Mouse (Mus musculus) spleen, adult 2 months (tissue): ENCODE results near the gene Prpf4. TPM values are rescaled to one million over a fixed set of nuclear protein-coding genes. Genes with fewer than 3 reads are reported as not detected.

Experiments used
- DNase-seq, 2 experiments: peaks; one replicate each; pipeline versions ENCODE4 v3.0.0 to v3.0.0-alpha.2; 2012 to 2021; ENCODE audit warnings: low spot score in 2 of 2, low read depth in 1 of 2
- H3K27ac ChIP-seq: fragments of 200-500 bp; 2 replicates; pipeline ENCODE4 v1.5.1; 2012; ENCODE audit warnings: low read length, inconsistent platforms; ENCODE audit not compliant: insufficient read depth
- H3K27me3 ChIP-seq: fragments of 200-500 bp; 2 replicates; pipeline ENCODE4 v1.6.1; 2012; ENCODE audit warnings: mild to moderate bottlenecking, moderate library complexity, low read length, inconsistent platforms; ENCODE audit not compliant: control insufficient read depth, insufficient read depth
- H3K36me3 ChIP-seq: fragments of 200-500 bp; 2 replicates; pipeline ENCODE4 v1.6.1; 2012; ENCODE audit warnings: mild to moderate bottlenecking, low read length, inconsistent platforms; ENCODE audit not compliant: control insufficient read depth, insufficient read depth
- H3K4me1 ChIP-seq: fragments of 200-500 bp; 2 replicates; pipeline ENCODE4 v1.6.1; 2011; ENCODE audit warnings: inconsistent platforms; ENCODE audit not compliant: control insufficient read depth, insufficient read depth, insufficient read length
- H3K4me3 ChIP-seq: fragments of 200-500 bp; 2 replicates; pipeline ENCODE4 v1.5.1; 2011; ENCODE audit warnings: mild to moderate bottlenecking, inconsistent platforms; ENCODE audit not compliant: insufficient read depth, insufficient read length; ENCODE audit errors: extremely low read depth
- CTCF ChIP-seq: fragments of 200-500 bp; IDR thresholded peaks from 2 replicates; pipeline ENCODE4 v1.5.1; 2011; ENCODE audit warnings: mild to moderate bottlenecking, inconsistent platforms; ENCODE audit not compliant: insufficient read depth, insufficient read length, insufficient replicate concordance; ENCODE audit errors: extremely low read depth
- POLR2A ChIP-seq: fragments of 200-500 bp; IDR thresholded peaks from 2 replicates; pipeline ENCODE4 v1.6.1; 2011; ENCODE audit warnings: low read depth, low read length, inconsistent platforms
- WGBS: fragments of 180-500 bp; shearing (Covaris S2); methylation state at CpG from one replicate; pipeline ENCODE4 v1.1.7; 2018; 5-methylcytosine and 5-hydroxymethylcytosine counted together
- polyA plus RNA-seq: library from polyadenylated mRNA; depleted of rRNA; stranded (reverse); fragments of >200 nt; gene quantifications from 2 replicates; pipeline ENCODE4 v1.2.3, GENCODE M21; 2012

Gene Prpf4
- polyA plus RNA-seq, 1 experiment = 9.4 TPM

- WGBS = 93% methylated on average over 7 of the region's 7 CpGs
- Histone ChIP-seq H3K4me3 (no peak overlapping the region), H3K36me3 (peaks cover 4% of the 10 kb centered on the region; the same call in 1 of the 2 replicates), H3K27ac (no peak overlapping the region), H3K4me1 (no peaks in the 10 kb centered on the region), H3K27me3 (no peaks in the 10 kb centered on the region)
- TF ChIP-seq POLR2A = no peak
- TF ChIP-seq CTCF = no peak
- DNase-seq = no peak
Measured at GRCm38 (mm10) chr4:62385439-62385838, 23.2 kb upstream of the Prpf4 start.

- peaks cover 9% of the 10 kb centered on the region for H3K36me3 ChIP-seq
- no peak overlapping the region for H3K27ac ChIP-seq
- WGBS = 88% methylated on average over 5 of the region's 5 CpGs
- DNase-seq = no peak
- no peak for TF ChIP-seq POLR2A
- TF ChIP-seq CTCF = no peak
- no peak overlapping the region for H3K4me3 ChIP-seq
- H3K4me1 ChIP-seq = no peaks in the 10 kb centered on the region
- H3K27me3 ChIP-seq = no peaks in the 10 kb centered on the region
Measured at GRCm38 (mm10) chr4:62389592-62390512, 18.7 kb upstream of the Prpf4 start.

GRCm38 (mm10) chr4:62391892-62392291 lies 16.7 kb upstream of the Prpf4 start:
- no peaks in the 10 kb centered on the region for H3K4me1 ChIP-seq
- H3K4me3 ChIP-seq = no peak overlapping the region
- no peak for DNase-seq
- TF ChIP-seq CTCF (no peak), POLR2A (no peak)
- peaks cover 12% of the 10 kb centered on the region for H3K36me3 ChIP-seq
- H3K27ac ChIP-seq = no peak overlapping the region
- WGBS = 84% methylated on average over 7 of the region's 7 CpGs
- H3K27me3 ChIP-seq = no peaks in the 10 kb centered on the region

- no peaks in the 10 kb centered on the region for H3K27me3 ChIP-seq
- no peak for TF ChIP-seq CTCF
- TF ChIP-seq POLR2A = no peak
- peaks cover 11% of the 10 kb centered on the region for H3K36me3 ChIP-seq
- H3K4me1 ChIP-seq = no peaks in the 10 kb centered on the region
- DNase-seq = no peak
- H3K27ac ChIP-seq = no peak overlapping the region
- no peak overlapping the region for H3K4me3 ChIP-seq
- WGBS = 85% methylated on average over 6 of the region's 6 CpGs
Measured at GRCm38 (mm10) chr4:62393459-62393858, 15.1 kb upstream of the Prpf4 start.

GRCm38 (mm10) chr4:62395806-62396205 lies 12.8 kb upstream of the Prpf4 start:
- H3K4me3 ChIP-seq = no peak overlapping the region
- H3K27ac ChIP-seq = no peak overlapping the region
- peaks cover 23% of the 10 kb centered on the region for H3K36me3 ChIP-seq
- no peak for DNase-seq
- H3K4me1 ChIP-seq = no peaks in the 10 kb centered on the region
- WGBS = 86% methylated on average over 1 of the region's 1 CpGs
- TF ChIP-seq POLR2A = no peak
- TF ChIP-seq CTCF = no peak
- no peaks in the 10 kb centered on the region for H3K27me3 ChIP-seq

GRCm38 (mm10) chr4:62397616-62398365 lies 10.8 kb upstream of the Prpf4 start:
- DNase-seq = no peak
- H3K4me3 ChIP-seq = no peak overlapping the region
- H3K36me3 ChIP-seq = peaks cover 30% of the 10 kb centered on the region
- H3K4me1 ChIP-seq = no peaks in the 10 kb centered on the region
- 84% methylated on average over 4 of the region's 4 CpGs for WGBS
- no peak for TF ChIP-seq CTCF
- TF ChIP-seq POLR2A = no peak
- no peak overlapping the region for H3K27ac ChIP-seq
- H3K27me3 ChIP-seq = no peaks in the 10 kb centered on the region
